Comparison of ENCODE assay signal across 16 mouse cellular contexts in genomic region chr12:106389214-106389613, GRCm38 (mm10).
"Had no signal": no experiment of that assay in that cellular context is flagged by ENCODE, and none has a peak within 500 bp of the region (broad histone marks: within the 10 kb centered on the region; RNA-seq: fewer than 3 reads in every experiment).

No protein-coding gene starts in this region.

- H3K27ac ChIP-seq: neural tube, embryonic 13.5 days; neural tube, embryonic 15.5 days; stomach, embryonic 15.5 days; stomach, postnatal 0 days had no signal

- H3K9ac ChIP-seq: neural tube, embryonic 13.5 days; neural tube, embryonic 15.5 days; stomach, embryonic 15.5 days had no signal

- H3K36me3 ChIP-seq: neural tube, embryonic 13.5 days; neural tube, embryonic 15.5 days; stomach, embryonic 15.5 days had no signal

- DNase-seq: retina, postnatal 1 day; right cerebral cortex, adult 18-20 months; right cerebral cortex, postnatal 14 days; right cerebral cortex, postnatal 25 days; right cerebral cortex, postnatal 4 days; spleen, adult 18-20 months; thymus, adult 18-20 months; thymus, adult 2 months; thymus, postnatal 14 days; thymus, postnatal 25 days; thymus, postnatal 36 days; thymus, postnatal 4 days had no signal

- H3K4me2 ChIP-seq: neural tube, embryonic 13.5 days; neural tube, embryonic 15.5 days; stomach, embryonic 15.5 days had no signal

- H3K4me3 ChIP-seq: neural tube, embryonic 13.5 days; neural tube, embryonic 15.5 days; stomach, embryonic 15.5 days had no signal

- H3K27me3 ChIP-seq: neural tube, embryonic 13.5 days; neural tube, embryonic 15.5 days; stomach, embryonic 15.5 days had no signal

- H3K9me3 ChIP-seq: neural tube, embryonic 13.5 days; neural tube, embryonic 15.5 days; stomach, embryonic 15.5 days had no signal

- H3K4me1 ChIP-seq: neural tube, embryonic 13.5 days; neural tube, embryonic 15.5 days; stomach, embryonic 15.5 days had no signal
